Mouse (Mus musculus): ENCODE data around the gene Nek4. TPM values are rescaled to one million over a fixed set of nuclear protein-coding genes. Genes with fewer than 3 reads are reported as not detected.

The Nek4 gene
- polyA plus RNA-seq, 1 experiment from 2014 or later: 8.4 TPM

DNA sequence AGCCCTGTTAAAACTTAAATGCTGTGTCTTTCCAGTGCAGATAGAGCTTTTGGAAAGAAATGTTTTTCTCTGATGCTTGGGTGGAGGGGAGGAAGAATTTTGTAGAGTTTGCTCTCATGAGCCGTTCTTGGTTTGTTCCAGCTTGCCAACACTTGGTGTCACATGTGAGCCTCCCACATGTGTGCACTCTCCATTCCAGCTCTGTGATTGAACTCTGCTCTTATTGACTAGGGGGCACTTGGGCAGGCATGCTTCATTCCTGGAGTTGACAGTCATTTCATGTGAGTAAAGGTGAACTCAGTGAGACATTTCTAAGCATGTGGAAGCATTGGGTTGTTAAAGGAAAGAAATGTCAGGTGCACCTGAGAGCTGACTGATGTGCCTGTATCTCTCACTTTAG, 71.4 kb downstream of the Nek4 start:
- no peak overlapping the region for H3K27ac ChIP-seq (ENCODE audit: low read length)

DNA sequence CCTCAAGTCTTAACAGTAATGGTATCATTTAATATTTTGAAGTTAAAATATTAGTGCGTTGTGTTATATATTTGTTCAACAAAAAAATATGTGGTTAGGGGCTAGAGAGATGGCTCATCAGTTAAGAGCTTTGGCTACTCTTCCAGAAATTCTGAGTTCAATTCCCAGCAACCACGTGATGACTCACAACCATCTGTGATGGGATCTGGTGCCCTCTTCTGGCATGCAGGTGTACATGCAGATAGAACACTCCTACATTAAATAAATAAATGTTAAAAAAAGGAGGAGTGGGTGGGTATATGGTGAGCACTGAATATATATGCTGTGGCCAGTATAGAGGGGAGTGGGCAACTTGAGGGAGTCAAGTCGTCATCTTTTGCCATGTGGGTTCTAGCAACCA, 74.6 kb downstream of the Nek4 start:
- no peak for ATAC-seq
- no peaks in the 10 kb centered on the region for H3K9me3 ChIP-seq (ENCODE audit: control insufficient read depth, low read length)
- H3K4me3 ChIP-seq (ENCODE audit: low read length): no peak overlapping the region
- no peak overlapping the region for H3K4me2 ChIP-seq (ENCODE audit: low read depth, low read length)
- H3K9ac ChIP-seq (ENCODE audit: low read depth, low read length): no peak overlapping the region
- 80% methylated on average over 3 of the region's 3 CpGs for WGBS
- no peak overlapping the region for H3K27ac ChIP-seq (ENCODE audit: low read length)
- peaks cover 2% of the 10 kb centered on the region; the same call in 1 of the 2 replicates for H3K4me1 ChIP-seq (ENCODE audit: control insufficient read depth, insufficient read depth, low read length)
- no peaks in the 10 kb centered on the region for H3K27me3 ChIP-seq (replicated peaks; ENCODE audit: control insufficient read depth, insufficient read depth, low read length)
- H3K36me3 ChIP-seq (ENCODE audit: control insufficient read depth, insufficient read depth, low read length): peaks cover 14% of the 10 kb centered on the region

More for the DNA sequence above, 71.4 kb downstream of the Nek4 start:
- Histone ChIP-seq H3K27me3 (replicated peaks; ENCODE audit: control insufficient read depth, insufficient read depth, low read length) (no peaks in the 10 kb centered on the region), H3K36me3 (ENCODE audit: control insufficient read depth, insufficient read depth, low read length) (peaks cover 9% of the 10 kb centered on the region), H3K4me1 (ENCODE audit: control insufficient read depth, insufficient read depth, low read length) (peaks cover 9% of the 10 kb centered on the region), H3K4me3 (ENCODE audit: low read length) (no peak overlapping the region), H3K9ac (ENCODE audit: low read depth, low read length) (no peak overlapping the region), H3K9me3 (ENCODE audit: control insufficient read depth, low read length) (no peaks in the 10 kb centered on the region), H3K4me2 (ENCODE audit: low read depth, low read length) (no peak overlapping the region)
- WGBS: 36% methylated on average over 1 of the region's 1 CpGs
- no peak for ATAC-seq

Other genes starting within 250 kb of the Nek4 start
- gene Sfmbt1, start 236.5 kb upstream of the Nek4 start, polyA plus RNA-seq (2015; fragmentation: Nextera tagmentation; extraction: Ambion mirVana): 9.7 and 11.1 TPM in 2 replicates
- gene Tmem110, start 125.8 kb upstream of the Nek4 start, polyA plus RNA-seq (2015; fragmentation: Nextera tagmentation; extraction: Ambion mirVana): 18.6 and 20.6 TPM in 2 replicates
- 8.8 and 10.6 TPM in 2 replicates for gene Mustn1, start 72.2 kb upstream of the Nek4 start, polyA plus RNA-seq (2015; fragmentation: Nextera tagmentation; extraction: Ambion mirVana)
- gene Itih4, start 64.9 kb upstream of the Nek4 start, polyA plus RNA-seq (2015; fragmentation: Nextera tagmentation; extraction: Ambion mirVana): 1.0 and 3.1 TPM in 2 replicates
- gene Itih3, start 27.6 kb upstream of the Nek4 start, polyA plus RNA-seq (2015; fragmentation: Nextera tagmentation; extraction: Ambion mirVana): 3.6 and 8.1 TPM in 2 replicates
- gene Itih1, start 8.1 kb upstream of the Nek4 start, polyA plus RNA-seq (2015; fragmentation: Nextera tagmentation; extraction: Ambion mirVana): 0.51 and 1.1 TPM in 2 replicates
- 35.5 and 38.7 TPM in 2 replicates for gene Glt8d1, start 50.0 kb downstream of the Nek4 start, polyA plus RNA-seq (2015; fragmentation: Nextera tagmentation; extraction: Ambion mirVana)
- 390 and 392 TPM in 2 replicates for gene Spcs1, start 50.3 kb downstream of the Nek4 start, polyA plus RNA-seq (2015; fragmentation: Nextera tagmentation; extraction: Ambion mirVana)
- gene Pbrm1, start 67.8 kb downstream of the Nek4 start, polyA plus RNA-seq (2015; fragmentation: Nextera tagmentation; extraction: Ambion mirVana): 74.1 and 79.2 TPM in 2 replicates
- gene Gnl3, start 67.8 kb downstream of the Nek4 start, polyA plus RNA-seq (2015; fragmentation: Nextera tagmentation; extraction: Ambion mirVana): 96.5 and 107 TPM in 2 replicates
- 87.6 and 92.2 TPM in 2 replicates for gene Smim4, start 177.6 kb downstream of the Nek4 start, polyA plus RNA-seq (2015; fragmentation: Nextera tagmentation; extraction: Ambion mirVana)
- 205 and 208 TPM in 2 replicates for gene Nt5dc2, start 179.7 kb downstream of the Nek4 start, polyA plus RNA-seq (2015; fragmentation: Nextera tagmentation; extraction: Ambion mirVana)
- gene Stab1, start 217.3 kb downstream of the Nek4 start, polyA plus RNA-seq (2015; fragmentation: Nextera tagmentation; extraction: Ambion mirVana): 19.0 and 24.5 TPM in 2 replicates

Measured in intestine, embryonic 16.5 days (tissue).